Mouse (Mus musculus): ENCODE data around the gene Orm3.

The Orm3 gene

DNA sequence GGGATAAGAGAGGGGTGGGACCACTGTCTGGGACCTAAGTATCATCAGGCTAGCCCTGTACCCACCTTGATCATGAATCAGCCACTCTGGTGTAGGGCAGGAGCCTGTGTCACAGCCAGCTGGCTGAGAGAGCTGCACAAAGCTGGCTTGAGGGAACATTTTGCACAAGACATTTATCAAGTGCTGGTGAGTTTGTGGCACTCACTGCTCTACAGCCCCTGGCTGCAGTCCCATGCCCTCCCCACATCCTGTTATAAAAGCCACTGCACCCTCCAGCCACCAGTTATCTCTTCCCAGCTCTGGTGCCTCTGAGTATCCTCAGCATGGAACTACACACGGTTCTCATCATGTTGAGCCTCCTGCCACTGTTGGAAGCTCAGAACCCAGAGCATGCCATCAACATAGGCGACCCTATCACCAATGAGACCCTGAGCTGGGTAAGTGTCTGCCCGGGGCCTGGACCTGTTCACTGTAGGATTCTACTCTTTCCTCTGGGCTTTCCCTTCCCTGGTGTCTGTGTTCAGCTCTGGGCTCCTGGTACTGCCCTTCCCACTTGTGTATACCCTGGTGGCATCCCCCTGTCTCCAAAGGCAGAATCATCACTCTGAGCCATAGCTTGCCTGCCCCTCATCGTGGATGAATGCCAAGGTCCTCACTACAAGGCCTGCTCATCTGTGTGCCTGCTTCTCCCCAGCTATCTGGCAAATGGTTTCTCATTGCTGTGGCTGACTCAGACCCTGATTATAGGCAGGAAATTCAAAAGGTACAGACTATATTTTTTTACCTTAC, at the start of gene Orm3:
Gene Orm3 (plus strand): TSS at position 286 of the 789 bp plus-strand sequence.
- peak in 1 of 2 experiments; percentile 29 for DNase-seq

DNA sequence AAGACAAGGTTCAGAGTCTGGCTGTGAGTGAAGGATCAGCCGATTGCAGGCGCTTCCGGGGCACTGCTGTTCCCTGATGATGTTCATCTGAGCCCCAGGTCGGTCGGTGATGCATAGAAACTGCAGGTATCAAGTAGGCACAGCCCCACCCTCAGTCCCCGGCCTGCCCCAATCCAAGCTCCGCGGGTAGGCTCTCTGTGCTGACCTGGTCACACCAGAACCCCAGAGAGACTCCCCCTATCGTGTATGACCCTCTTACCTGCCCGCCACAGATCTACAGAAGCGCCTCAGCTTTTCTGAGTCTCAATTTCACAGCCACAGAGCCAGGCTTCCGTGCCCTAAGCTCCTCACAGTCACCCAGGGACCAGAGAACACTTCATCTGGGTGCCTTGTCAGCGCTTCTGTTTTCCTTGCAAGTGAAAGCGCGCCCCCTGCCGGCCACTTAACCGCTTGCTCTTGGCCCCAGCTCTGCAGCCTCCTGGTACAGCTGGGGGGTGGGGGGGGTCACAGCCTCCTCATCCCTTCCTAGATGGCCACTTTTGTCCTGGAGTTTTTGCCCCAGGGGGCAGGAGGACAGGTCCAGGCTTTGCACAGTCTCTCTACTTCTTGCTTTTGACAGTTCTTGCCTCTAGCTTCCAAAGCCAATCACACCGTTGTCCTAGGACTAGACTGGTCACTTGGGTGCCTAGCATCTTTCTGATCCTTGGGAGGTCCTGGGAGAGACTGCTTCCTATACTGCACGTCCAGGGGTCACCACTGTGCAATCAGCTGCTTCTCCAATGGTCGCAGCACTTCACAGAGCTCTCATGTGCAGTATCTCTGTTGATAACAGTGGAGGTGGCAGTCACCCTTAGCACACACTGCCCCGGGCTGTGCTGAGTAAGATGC, 48.5 kb upstream of the Orm3 start:
- DNase-seq, result peak; percentile 76 to 83

DNA sequence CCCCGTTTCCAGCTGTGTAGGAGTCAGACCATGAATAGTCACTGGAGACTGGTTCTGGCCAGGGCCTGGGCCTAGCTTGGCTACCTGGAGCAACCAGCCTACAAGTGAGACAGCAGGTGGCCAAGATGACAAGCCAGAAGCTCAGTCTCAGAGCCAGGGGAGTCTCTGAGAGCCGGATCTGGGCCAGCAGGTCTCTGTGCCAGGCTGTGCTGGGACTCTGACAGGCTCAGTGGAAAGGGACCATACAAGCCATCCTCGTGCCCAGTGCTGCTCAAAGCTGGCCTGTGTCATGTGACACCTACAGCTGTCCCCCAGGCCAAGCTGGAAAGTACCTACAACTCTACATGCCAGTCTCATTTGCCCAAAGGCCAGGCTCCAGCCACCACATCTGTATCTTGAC, 47.6 kb upstream of the Orm3 start:
- DNase-seq, result no peak

DNA sequence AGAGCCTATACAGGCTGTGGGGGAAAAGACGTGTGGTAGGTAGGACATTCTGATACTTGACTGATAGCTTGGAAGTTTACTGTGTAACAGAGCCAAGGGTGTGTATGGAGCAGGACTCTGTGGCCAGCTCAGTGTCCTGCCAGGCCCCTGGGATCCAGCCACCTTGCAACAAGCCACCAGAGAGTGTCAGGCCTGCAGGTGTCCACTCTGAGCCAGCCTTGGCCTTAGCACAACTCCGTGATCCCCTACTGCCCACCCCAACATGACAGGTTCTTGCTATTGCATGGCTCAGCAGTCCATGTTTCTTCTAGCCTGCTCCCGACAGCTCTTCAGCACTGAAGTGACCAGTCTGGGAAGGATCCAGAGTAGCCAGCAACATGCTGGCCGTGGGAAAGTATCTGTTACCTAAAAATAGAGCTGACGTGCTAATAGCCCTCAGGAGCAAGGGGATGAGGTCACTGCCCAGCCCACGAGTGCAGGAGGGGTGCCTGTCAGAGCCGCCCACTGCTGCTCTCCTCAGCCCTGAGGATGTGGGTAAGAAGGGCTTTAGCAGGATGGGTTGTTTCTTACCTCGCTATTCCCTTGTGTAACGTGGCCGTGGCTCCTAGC, 45.6 kb upstream of the Orm3 start:
- peak; percentile 28 to 47 for DNase-seq

DNA sequence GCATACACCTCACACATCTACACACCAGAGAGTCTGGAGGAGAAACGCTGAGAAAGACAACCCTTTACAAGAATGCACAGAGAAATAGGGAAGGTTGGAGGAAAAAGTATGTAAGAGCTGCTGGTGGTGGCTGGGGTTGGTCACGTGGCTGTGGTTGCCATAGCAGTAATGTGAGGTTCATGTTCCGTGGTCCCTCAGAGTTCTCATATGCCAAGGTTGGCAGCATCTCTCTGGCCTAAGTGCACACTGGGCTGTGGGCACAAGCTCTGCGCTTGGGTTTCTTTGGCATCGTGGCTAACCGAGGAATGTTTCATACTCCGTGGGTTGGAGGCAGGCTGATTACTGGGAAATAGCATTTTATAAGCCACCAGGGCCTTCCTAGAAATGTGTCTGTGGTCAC, 44.5 kb upstream of the Orm3 start:
- no peak for DNase-seq

DNA sequence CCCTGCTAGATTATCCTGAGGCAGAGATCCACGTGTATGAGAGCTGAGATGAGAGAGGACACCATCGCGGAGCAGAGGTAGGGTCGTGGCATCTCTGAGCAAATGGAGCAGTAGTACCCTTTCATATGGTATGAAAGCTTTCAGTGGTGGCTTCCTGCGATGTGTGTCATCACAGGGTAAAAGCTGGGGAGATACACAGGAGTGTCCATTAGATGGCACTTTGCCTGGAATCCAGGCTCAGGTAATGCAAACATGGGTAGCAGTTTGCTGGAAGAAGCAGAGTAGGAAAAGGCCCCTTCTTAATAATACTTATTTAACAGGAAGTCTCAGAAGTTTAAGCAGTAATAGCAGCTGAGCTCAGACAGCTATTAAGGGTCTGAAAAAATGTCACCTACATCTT, 41.9 kb upstream of the Orm3 start:
- no peak for DNase-seq

DNA sequence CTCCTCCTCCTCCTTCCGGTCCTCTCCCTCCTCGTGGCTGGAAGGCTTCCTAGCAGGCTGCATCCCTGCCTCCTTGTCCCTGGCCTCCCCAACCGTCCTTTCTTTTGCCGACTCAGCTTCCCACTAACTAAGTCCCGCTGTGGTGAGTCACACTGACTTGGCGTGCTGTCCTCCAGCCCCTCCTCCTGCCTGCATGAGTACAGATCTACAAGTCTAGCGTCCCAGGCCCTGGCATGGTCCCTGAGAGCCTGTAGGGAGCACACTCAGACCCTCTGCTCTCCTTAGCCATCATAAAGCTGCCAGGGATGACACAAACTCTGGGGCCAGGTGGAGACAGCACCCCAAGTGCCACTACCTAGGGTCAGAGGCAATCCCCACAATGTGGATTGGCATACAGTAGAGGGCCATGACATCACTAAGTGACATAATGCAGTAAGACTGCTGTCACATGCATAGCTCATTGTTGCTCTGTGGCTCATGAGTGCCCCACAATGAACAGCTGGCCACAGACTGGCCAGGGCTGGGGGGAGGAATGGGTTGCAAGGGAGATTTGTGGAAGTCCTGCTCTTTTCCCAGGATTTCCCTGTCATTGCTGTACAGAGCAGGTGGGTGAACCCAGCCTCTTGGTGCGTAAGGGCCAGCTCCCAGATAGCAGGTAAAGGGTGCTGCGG, 39.8 kb upstream of the Orm3 start:
- peak in 1 of 2 experiments; percentile 10 for DNase-seq

GRCm38 (mm10) chr4:63319566-63319965, 36.4 kb upstream of the Orm3 start:
- DNase-seq, result peak; percentile 28 to 40

- DNase-seq, result no peak
Measured at GRCm38 (mm10) chr4:63323275-63323815, 32.6 kb upstream of the Orm3 start.

GRCm38 (mm10) chr4:63333403-63333802, 22.6 kb upstream of the Orm3 start:
- DNase-seq, result no peak

DNA sequence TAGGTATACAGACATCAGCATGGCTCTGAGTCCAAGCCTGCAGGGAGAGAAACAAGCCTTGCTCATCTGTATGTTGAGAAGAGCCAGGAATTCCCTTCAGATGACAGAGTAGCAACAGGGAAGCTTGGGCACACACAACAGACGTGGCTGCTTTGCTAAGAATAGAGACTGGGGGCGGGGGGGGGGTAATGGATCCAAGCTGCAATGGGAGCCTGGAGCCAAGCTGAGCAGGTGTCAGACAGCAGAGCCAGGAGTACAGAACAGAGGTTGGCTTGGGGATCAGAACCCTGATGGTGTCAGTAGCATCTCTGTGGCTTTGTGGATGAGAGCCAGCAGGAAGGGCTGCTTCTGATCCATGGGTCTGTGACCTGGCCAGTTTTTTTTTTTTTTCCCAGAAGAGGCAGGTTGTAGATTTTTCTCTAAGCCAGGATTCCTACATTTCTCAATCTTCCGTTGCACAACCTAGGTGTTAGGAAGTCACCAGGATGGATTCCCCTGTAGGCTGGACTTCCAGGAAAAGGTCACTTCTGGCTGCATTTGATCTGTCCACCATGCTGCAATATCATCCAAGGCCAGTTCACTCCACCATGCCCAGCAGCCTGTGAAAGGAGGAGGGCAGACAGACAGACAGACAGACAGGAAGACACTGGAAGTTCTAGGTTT, 17.4 kb upstream of the Orm3 start:
- DNase-seq, result no peak

- no peak for DNase-seq
Measured at GRCm38 (mm10) chr4:63342491-63342890, 13.5 kb upstream of the Orm3 start.

- no peak for DNase-seq
Measured at GRCm38 (mm10) chr4:63343608-63344007, 12.4 kb upstream of the Orm3 start.

GRCm38 (mm10) chr4:63344295-63344694, 11.7 kb upstream of the Orm3 start, which contains the start of gene Orm1:
Orm1 (plus strand) TSS chr4:63344560.
- DNase-seq, result peak; percentile 49 to 76

GRCm38 (mm10) chr4:63345261-63345660, 10.7 kb upstream of the Orm3 start:
- DNase-seq, result no peak

DNA sequence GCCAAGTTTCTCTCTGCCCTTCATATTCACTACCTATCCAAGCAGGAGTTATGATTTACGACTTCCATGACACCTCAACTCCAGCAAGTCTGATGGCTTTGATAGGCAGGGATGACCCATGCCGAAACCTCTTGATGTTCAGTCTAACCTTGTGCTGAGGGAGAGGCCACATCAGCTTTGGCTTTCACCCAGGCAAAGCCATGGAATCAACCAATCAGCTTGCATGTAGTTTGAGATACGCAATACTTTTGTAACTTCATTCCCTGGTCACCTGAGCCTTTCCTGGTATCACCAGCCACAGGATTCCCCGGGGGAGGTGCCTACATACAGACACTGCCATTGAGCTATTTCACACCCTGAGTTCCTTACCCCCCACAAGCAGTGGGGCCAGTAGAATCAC, 9.3 kb upstream of the Orm3 start:
- no peak for DNase-seq

DNA sequence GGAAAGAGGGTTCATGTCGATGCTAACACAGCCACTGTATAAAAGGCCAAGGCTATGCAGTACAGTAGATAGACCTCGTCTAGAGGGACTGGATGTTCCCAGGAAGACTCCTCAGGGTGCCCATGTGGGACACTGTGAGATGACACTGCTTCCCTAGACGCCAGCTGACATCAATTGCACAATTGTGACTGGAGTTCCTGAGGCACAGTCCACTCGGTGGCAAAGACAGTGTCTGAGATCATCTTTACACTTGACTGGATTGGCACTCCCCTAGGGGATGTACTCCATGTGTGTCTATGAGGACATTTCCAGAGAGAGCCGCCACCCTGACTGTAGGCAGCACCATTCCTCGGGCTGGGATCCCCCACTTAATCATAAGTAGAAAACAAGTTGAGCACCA, 7.4 kb upstream of the Orm3 start:
- no peak for DNase-seq

DNA sequence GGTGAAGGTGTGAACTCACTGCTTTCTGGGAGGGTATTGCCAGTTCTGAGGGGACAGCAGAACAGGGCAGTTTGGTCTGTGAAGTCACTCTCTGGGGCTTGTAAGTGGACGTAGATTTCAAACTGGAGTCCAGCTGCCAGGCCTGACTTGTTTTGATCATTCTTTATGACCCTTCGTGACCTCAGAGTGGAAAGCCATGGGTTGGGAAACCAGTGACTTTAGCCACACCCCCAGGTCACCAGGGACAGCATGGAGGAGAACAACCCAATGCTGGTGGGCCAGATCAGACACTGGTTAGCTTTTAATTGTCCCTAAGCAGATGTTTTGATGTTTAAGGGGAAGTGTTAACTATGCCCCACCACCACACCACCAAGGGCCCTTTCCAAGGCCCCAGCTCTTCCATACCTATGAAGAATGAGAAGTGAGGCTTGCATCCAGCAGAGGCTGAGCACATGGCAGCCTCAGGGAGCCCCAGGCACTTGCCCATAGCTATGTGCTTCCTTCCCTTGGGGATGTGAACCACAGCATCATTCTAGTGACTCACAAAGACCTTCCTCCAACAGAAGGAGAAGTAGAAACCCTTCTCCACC, 1.1 kb downstream of the Orm3 start:
- peak; percentile 50 to 55 for DNase-seq

DNA sequence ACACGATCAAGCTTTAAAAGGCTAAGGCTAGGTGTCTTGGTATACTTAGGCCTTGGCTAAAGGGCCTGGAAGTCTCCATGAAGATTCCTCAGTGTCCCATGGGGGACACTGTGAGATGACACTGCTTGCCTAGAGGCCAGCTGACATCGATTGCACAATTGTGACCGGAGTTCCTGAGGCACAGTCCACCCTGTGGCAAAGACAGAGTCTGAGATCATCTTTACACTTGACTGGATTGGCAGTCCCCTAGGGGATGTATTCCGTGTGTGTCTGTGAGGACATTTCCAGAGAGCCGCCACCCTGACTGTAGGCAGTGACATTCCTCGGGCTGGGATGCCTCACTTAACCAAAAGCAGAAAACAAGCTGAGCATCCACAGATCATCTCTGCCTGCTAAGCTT, 3.9 kb downstream of the Orm3 start:
- no peak for DNase-seq

DNA sequence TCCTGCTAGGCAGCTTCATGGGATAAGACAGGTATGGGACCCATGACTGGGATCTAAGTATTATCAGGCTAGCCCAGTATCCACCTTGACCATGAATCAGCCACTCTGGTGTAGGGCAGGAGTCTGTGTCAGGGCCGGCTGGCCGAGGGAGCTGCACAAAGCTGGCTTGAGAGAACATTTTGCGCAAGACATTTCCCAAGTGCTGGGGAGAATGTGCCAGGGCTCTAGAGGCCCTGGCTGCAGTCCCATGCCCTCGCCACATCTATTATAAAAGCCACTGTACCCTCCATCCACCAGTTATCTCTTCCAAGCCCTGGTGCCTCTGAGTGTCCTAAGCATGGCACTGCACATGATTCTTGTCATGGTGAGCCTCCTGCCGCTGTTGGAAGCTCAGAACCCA, 6.2 kb downstream of the Orm3 start, which contains the start of gene Orm2:
Gene Orm2 (plus strand): TSS at position 300 of the 400 bp plus-strand sequence.
- peak; percentile 50 to 65 for DNase-seq

- DNase-seq, result peak; percentile 81 to 83
Measured at GRCm38 (mm10) chr4:63368577-63368976, 12.6 kb downstream of the Orm3 start.
